In the genomic region with DNA sequence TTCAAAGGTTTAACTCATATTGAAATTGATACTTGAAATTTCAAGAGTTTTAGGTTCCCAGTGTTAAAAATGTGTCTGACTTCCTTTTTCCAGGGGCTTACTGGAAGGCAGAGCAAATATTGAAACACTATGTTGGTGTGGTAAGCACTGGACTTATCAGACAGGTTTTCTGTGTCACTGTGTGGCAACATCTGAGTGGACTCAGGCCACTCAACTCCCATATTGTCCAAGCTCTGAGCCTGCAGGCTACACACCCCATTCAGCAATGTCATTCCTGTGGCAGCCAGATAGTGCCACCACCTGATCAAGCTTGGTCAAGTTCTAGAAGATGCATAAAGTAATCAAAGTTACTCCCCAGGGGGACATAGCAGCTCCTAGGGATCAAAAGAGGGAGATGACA, we compare ENCODE assay signal across 9 mouse cellular contexts.
"Had no signal": no experiment of that assay in that cellular context is flagged by ENCODE, and none has a peak within 500 bp of the region (broad histone marks: within the 10 kb centered on the region; RNA-seq: fewer than 3 reads in every experiment).

No protein-coding gene starts in this region.

- H3K9me3 ChIP-seq: intestine, embryonic 15.5 days; limb, embryonic 10.5 days; midbrain, embryonic 15.5 days; neural tube, embryonic 12.5 days had no signal

- H3K4me2 ChIP-seq: intestine, embryonic 15.5 days; midbrain, embryonic 11.5 days; midbrain, embryonic 15.5 days; neural tube, embryonic 12.5 days had no signal

- DNase-seq: kidney, adult 18-20 months; kidney, postnatal 10 days; thymus, postnatal 4 days had no signal

- H3K9ac ChIP-seq: intestine, embryonic 15.5 days; midbrain, embryonic 15.5 days; neural tube, embryonic 12.5 days had no signal

- H3K4me1 ChIP-seq: intestine, embryonic 15.5 days; limb, embryonic 10.5 days; midbrain, embryonic 15.5 days; neural tube, embryonic 12.5 days had no signal

- ATAC-seq: intestine, embryonic 15.5 days; midbrain, embryonic 15.5 days had no signal

- H3K4me3 ChIP-seq: intestine, embryonic 15.5 days; left cerebral cortex, adult 2 months; limb, embryonic 10.5 days; midbrain, embryonic 15.5 days; neural tube, embryonic 12.5 days had no signal

- H3K27me3 ChIP-seq: intestine, embryonic 15.5 days; midbrain, embryonic 15.5 days; neural tube, embryonic 12.5 days had no signal

- H3K36me3 ChIP-seq: intestine, embryonic 15.5 days; limb, embryonic 10.5 days; neural tube, embryonic 12.5 days had no signal

- H3K27ac ChIP-seq: intestine, embryonic 15.5 days; left cerebral cortex, adult 2 months; limb, embryonic 10.5 days; midbrain, embryonic 15.5 days; neural tube, embryonic 12.5 days had no signal
